Mouse (Mus musculus) embryonic facial prominence, embryonic 11.5 days (tissue): ENCODE results near the gene Cnksr3. TPM values are rescaled to one million over a fixed set of nuclear protein-coding genes. Genes with fewer than 3 reads are reported as not detected.

Experiments used
- ATAC-seq: fragments of 200-750 bp; cut with Nextera tagmentation; replicated peaks from 2 replicates; pipeline ENCODE4 v1.8.0; 2017; ENCODE audit warnings: low read depth; ENCODE audit not compliant: insufficient number of reproducible peaks, low FRiP score, low TSS enrichment
- DNase-seq: peaks from one replicate; pipeline ENCODE4 v3.0.0-alpha.2; 2015; ENCODE audit warnings: low spot score
- H3K27ac ChIP-seq: fragments of 300-500 bp; sonication (generic); replicated peaks from 2 replicates; pipeline ENCODE4 v1.5.1; 2014; ENCODE audit warnings: mild to moderate bottlenecking, low read depth, low read length, control low read depth
- H3K27me3 ChIP-seq: fragments of 300-500 bp; sonication (generic); 2 replicates; pipeline ENCODE4 v1.6.1; 2014; ENCODE audit warnings: mild to moderate bottlenecking, low read length, moderate library complexity, mixed read lengths; ENCODE audit not compliant: control insufficient read depth, insufficient read depth
- H3K36me3 ChIP-seq: fragments of 300-500 bp; sonication (generic); replicated peaks from 2 replicates; pipeline ENCODE4 v1.6.1; 2014; ENCODE audit warnings: low read depth, mild to moderate bottlenecking, low read length, moderate library complexity, mixed read lengths; ENCODE audit not compliant: control insufficient read depth, insufficient read depth
- H3K4me1 ChIP-seq: fragments of 300-500 bp; sonication (generic); 2 replicates; pipeline ENCODE4 v1.6.1; 2014; ENCODE audit warnings: low read length, mixed read lengths; ENCODE audit not compliant: control insufficient read depth, insufficient read depth
- H3K4me2 ChIP-seq: fragments of 300-500 bp; sonication (generic); 2 replicates; pipeline ENCODE4 v1.6.1; 2014; ENCODE audit warnings: low read depth, mild to moderate bottlenecking, control low read depth, low read length, moderate library complexity
- H3K4me3 ChIP-seq: fragments of 300-500 bp; sonication (generic); 2 replicates; pipeline ENCODE4 v1.5.1; 2014; ENCODE audit warnings: low read depth, low read length, control low read depth
- H3K9ac ChIP-seq: fragments of 300-500 bp; sonication (generic); replicated peaks from 2 replicates; pipeline ENCODE4 v1.6.1; 2014; ENCODE audit warnings: mild to moderate bottlenecking, control low read depth, low read length
- H3K9me3 ChIP-seq: fragments of 300-500 bp; sonication (generic); replicated peaks from 2 replicates; pipeline ENCODE4 v1.6.1; 2016; ENCODE audit warnings: mild to moderate bottlenecking, low read length, inconsistent platforms, mixed read lengths; ENCODE audit not compliant: control insufficient read depth
- WGBS: fragments of 180-500 bp; shearing (Covaris S2); extraction: QIAGEN DNeasy Blood & Tissue Kit; methylation state at CpG from one replicate; pipeline ENCODE4 v1.1.7; 2014; 5-methylcytosine and 5-hydroxymethylcytosine counted together
- polyA plus RNA-seq: library from polyadenylated mRNA; unstranded; fragments of >200 nt; fragmentation: Nextera tagmentation; extraction: Ambion mirVana; gene quantifications from 2 replicates; pipeline ENCODE4 v1.2.1, GENCODE M21; 2014

Cnksr3 gene
- polyA plus RNA-seq, 1 experiment from 2014 or later, result 10.1 TPM

GRCm38 (mm10) chr10:7120206-7120605, 91.8 kb downstream of the Cnksr3 start:
- no peak overlapping the region for H3K4me3 ChIP-seq
- 0 out of 2 replicates have a peak, but pooled peaks cover 4% of the 10 kb centered on the region for H3K4me1 ChIP-seq
- ATAC-seq (no peak), DNase-seq (no peak)
- no peak overlapping the region for H3K4me2 ChIP-seq
- no peaks in the 10 kb centered on the region for H3K27me3 ChIP-seq
- no peak overlapping the region for H3K27ac ChIP-seq
- H3K9ac ChIP-seq, result no peak overlapping the region
- 92% methylated on average over 13 of the region's 13 CpGs for WGBS
- no peaks in the 10 kb centered on the region for H3K36me3 ChIP-seq
- no peaks in the 10 kb centered on the region for H3K9me3 ChIP-seq

- no peak for ATAC-seq
- H3K9me3 ChIP-seq, result no peaks in the 10 kb centered on the region
- no peaks in the 10 kb centered on the region for H3K36me3 ChIP-seq
- peak overlapping the region; percentile 47 for H3K27ac ChIP-seq
- H3K4me3 ChIP-seq, result no peak overlapping the region
- H3K27me3 ChIP-seq, result no peaks in the 10 kb centered on the region
- no peak overlapping the region for H3K9ac ChIP-seq
- DNase-seq, result no peak
- WGBS, result 69% methylated on average over 10 of the region's 10 CpGs
- H3K4me1 ChIP-seq, result 0 out of 2 replicates have a peak, but pooled peaks cover 4% of the 10 kb centered on the region
- H3K4me2 ChIP-seq, result no peak overlapping the region
These were observed 93.6 kb downstream of the Cnksr3 start for GRCm38 (mm10) chr10:7118258-7119077.

GRCm38 (mm10) chr10:7117785-7118184, 94.3 kb downstream of the Cnksr3 start:
- 0 out of 2 replicates have a peak, but pooled peaks cover 4% of the 10 kb centered on the region for H3K4me1 ChIP-seq
- no peaks in the 10 kb centered on the region for H3K27me3 ChIP-seq
- DNase-seq (peak; percentile 59), ATAC-seq (peak; percentile 70)
- H3K9me3 ChIP-seq, result no peaks in the 10 kb centered on the region
- 50% methylated on average over 7 of the region's 7 CpGs for WGBS
- H3K9ac ChIP-seq, result no peak overlapping the region
- H3K27ac ChIP-seq, result no peak overlapping the region
- H3K4me3 ChIP-seq, result no peak overlapping the region
- H3K4me2 ChIP-seq, result no peak overlapping the region
- H3K36me3 ChIP-seq, result no peaks in the 10 kb centered on the region

- Histone ChIP-seq H3K27ac (no peak overlapping the region), H3K9ac (no peak overlapping the region), H3K4me3 (no peak overlapping the region), H3K27me3 (no peaks in the 10 kb centered on the region), H3K4me1 (0 out of 2 replicates have a peak, but pooled peaks cover 4% of the 10 kb centered on the region), H3K36me3 (no peaks in the 10 kb centered on the region), H3K4me2 (no peak overlapping the region), H3K9me3 (no peaks in the 10 kb centered on the region)
- DNase-seq (no peak), ATAC-seq (no peak)
- 73% methylated on average over 5 of the region's 5 CpGs for WGBS
These were observed 97.2 kb downstream of the Cnksr3 start for GRCm38 (mm10) chr10:7114796-7115195.

- no peak overlapping the region for H3K4me2 ChIP-seq
- no peak overlapping the region for H3K27ac ChIP-seq
- WGBS, result 90% methylated on average over 4 of the region's 4 CpGs
- DNase-seq, result no peak
- H3K4me1 ChIP-seq, result 0 out of 2 replicates have a peak, but pooled peaks cover 4% of the 10 kb centered on the region
- H3K4me3 ChIP-seq, result no peak overlapping the region
- no peak overlapping the region for H3K9ac ChIP-seq
- H3K9me3 ChIP-seq, result no peaks in the 10 kb centered on the region
- H3K27me3 ChIP-seq, result no peaks in the 10 kb centered on the region
- no peaks in the 10 kb centered on the region for H3K36me3 ChIP-seq
- ATAC-seq, result no peak
These were observed 98.3 kb downstream of the Cnksr3 start for GRCm38 (mm10) chr10:7113747-7114146.

GRCm38 (mm10) chr10:7113144-7113543, 98.9 kb downstream of the Cnksr3 start:
- no peaks in the 10 kb centered on the region for H3K27me3 ChIP-seq
- ATAC-seq, result no peak
- H3K9me3 ChIP-seq, result no peaks in the 10 kb centered on the region
- no peak overlapping the region for H3K4me2 ChIP-seq
- H3K36me3 ChIP-seq, result no peaks in the 10 kb centered on the region
- H3K4me3 ChIP-seq, result no peak overlapping the region
- H3K9ac ChIP-seq, result no peak overlapping the region
- no peak for DNase-seq
- WGBS, result 92% methylated on average over 1 of the region's 1 CpGs
- no peaks in the 10 kb centered on the region for H3K4me1 ChIP-seq
- H3K27ac ChIP-seq, result no peak overlapping the region

- ATAC-seq (no peak), DNase-seq (no peak)
- no peaks in the 10 kb centered on the region for H3K9me3 ChIP-seq
- H3K4me1 ChIP-seq, result no peaks in the 10 kb centered on the region
- no peak overlapping the region for H3K27ac ChIP-seq
- H3K27me3 ChIP-seq, result no peaks in the 10 kb centered on the region
- no peaks in the 10 kb centered on the region for H3K36me3 ChIP-seq
- no peak overlapping the region for H3K4me2 ChIP-seq
- no peak overlapping the region for H3K4me3 ChIP-seq
- H3K9ac ChIP-seq, result no peak overlapping the region
- 91% methylated on average over 6 of the region's 6 CpGs for WGBS
These were observed 100.5 kb downstream of the Cnksr3 start for GRCm38 (mm10) chr10:7111462-7112000.

- Histone ChIP-seq H3K9me3 (no peaks in the 10 kb centered on the region), H3K4me3 (no peak overlapping the region), H3K27ac (no peak overlapping the region), H3K4me1 (no peaks in the 10 kb centered on the region), H3K36me3 (no peaks in the 10 kb centered on the region), H3K27me3 (no peaks in the 10 kb centered on the region), H3K9ac (no peak overlapping the region), H3K4me2 (no peak overlapping the region)
- ATAC-seq, result no peak
- 76% methylated on average over 1 of the region's 1 CpGs for WGBS
- no peak for DNase-seq
These were observed 108.2 kb downstream of the Cnksr3 start for GRCm38 (mm10) chr10:7103872-7104271.
